Mouse (Mus musculus) forebrain, embryonic 15.5 days (tissue): ENCODE data around the gene Ctnnbl1. TPM values are rescaled to one million over a fixed set of nuclear protein-coding genes. Genes with fewer than 3 reads are reported as not detected.

Source experiments
- ATAC-seq: fragments of 200-750 bp; cut with Nextera tagmentation; replicated peaks from 2 replicates; pipeline ENCODE4 v1.8.0; 2017; ENCODE audit warnings: mild to moderate bottlenecking, moderate TSS enrichment, moderate library complexity
- H3K27ac ChIP-seq: fragments of 300-500 bp; sonication (generic); replicated peaks from 2 replicates; pipeline ENCODE4 v1.5.1; 2015; ENCODE audit warnings: mild to moderate bottlenecking, inconsistent platforms
- H3K27me3 ChIP-seq: fragments of 300-500 bp; sonication (generic); 2 replicates; pipeline ENCODE4 v1.6.1; 2015; ENCODE audit warnings: inconsistent platforms
- H3K36me3 ChIP-seq: fragments of 300-500 bp; sonication (generic); 2 replicates; pipeline ENCODE4 v1.6.1; 2015; ENCODE audit warnings: mild to moderate bottlenecking, inconsistent platforms
- H3K4me1 ChIP-seq: fragments of 300-500 bp; sonication (generic); 2 replicates; pipeline ENCODE4 v1.6.1; 2015; ENCODE audit warnings: inconsistent platforms
- H3K4me2 ChIP-seq: fragments of 300-500 bp; sonication (generic); replicated peaks from 2 replicates; pipeline ENCODE4 v1.6.1; 2015; ENCODE audit warnings: mild to moderate bottlenecking, inconsistent platforms
- H3K4me3 ChIP-seq: fragments of 300-500 bp; sonication (generic); 2 replicates; pipeline ENCODE4 v1.5.1; 2015; ENCODE audit warnings: mild to moderate bottlenecking, inconsistent platforms
- H3K9ac ChIP-seq: fragments of 300-500 bp; sonication (generic); replicated peaks from 2 replicates; pipeline ENCODE4 v1.6.1; 2015; ENCODE audit warnings: mild to moderate bottlenecking, inconsistent platforms
- H3K9me3 ChIP-seq: fragments of 300-500 bp; sonication (generic); 2 replicates; pipeline ENCODE4 v1.6.1; 2016; ENCODE audit warnings: inconsistent platforms
- WGBS: fragments of 180-500 bp; shearing (Covaris S2); methylation state at CpG from one replicate; pipeline ENCODE4 v1.1.7; 2015; ENCODE audit warnings: mixed read lengths; 5-methylcytosine and 5-hydroxymethylcytosine counted together
- polyA plus RNA-seq: library from polyadenylated mRNA; unstranded; fragments of >200 nt; fragmentation: Nextera tagmentation; extraction: Ambion mirVana; gene quantifications from 2 replicates; pipeline ENCODE4 v1.2.1, GENCODE M21; 2015

The Ctnnbl1 gene
- polyA plus RNA-seq, 1 experiment from 2014 or later: 81.1 TPM

GRCm38 (mm10) chr2:157801505-157802357 is 64.5 kb downstream of the Ctnnbl1 start:
- H3K27ac ChIP-seq: peak overlapping the region; percentile 93
- H3K9me3 ChIP-seq: no peaks in the 10 kb centered on the region
- H3K4me3 ChIP-seq: no peak overlapping the region
- H3K27me3 ChIP-seq: no peaks in the 10 kb centered on the region
- no peaks in the 10 kb centered on the region for H3K36me3 ChIP-seq
- 19% methylated on average over 8 of the region's 8 CpGs for WGBS
- peak overlapping the region; percentile 15 for H3K4me2 ChIP-seq
- peaks cover 45% of the 10 kb centered on the region for H3K4me1 ChIP-seq
- peak overlapping the region; percentile 4 for H3K9ac ChIP-seq
- peak; percentile 30; the same call in 1 of the 2 replicates for ATAC-seq

GRCm38 (mm10) chr2:157802666-157803065 is 65.5 kb downstream of the Ctnnbl1 start:
- 60% methylated on average over 5 of the region's 5 CpGs for WGBS
- Histone ChIP-seq H3K27ac (no peak overlapping the region), H3K9me3 (no peaks in the 10 kb centered on the region), H3K4me3 (no peak overlapping the region), H3K27me3 (no peaks in the 10 kb centered on the region), H3K4me1 (peaks cover 51% of the 10 kb centered on the region), H3K4me2 (no peak overlapping the region), H3K36me3 (no peaks in the 10 kb centered on the region), H3K9ac (no peak overlapping the region)
- no peak for ATAC-seq

- H3K9me3 ChIP-seq: no peaks in the 10 kb centered on the region
- H3K36me3 ChIP-seq: no peaks in the 10 kb centered on the region
- WGBS: 52% methylated on average over 3 of the region's 3 CpGs
- H3K4me1 ChIP-seq: peaks cover 60% of the 10 kb centered on the region
- no peak overlapping the region for H3K9ac ChIP-seq
- no peak overlapping the region for H3K4me2 ChIP-seq
- peak overlapping the region; percentile 43; the same call in 1 of the 2 replicates for H3K27ac ChIP-seq
- no peak for ATAC-seq
- H3K27me3 ChIP-seq: no peaks in the 10 kb centered on the region
- H3K4me3 ChIP-seq: no peak overlapping the region
These were observed 67.2 kb downstream of the Ctnnbl1 start for GRCm38 (mm10) chr2:157804388-157804787.

GRCm38 (mm10) chr2:157805091-157805490 is 67.9 kb downstream of the Ctnnbl1 start:
- no peak for ATAC-seq
- Histone ChIP-seq H3K4me1 (peaks cover 60% of the 10 kb centered on the region), H3K4me3 (no peak overlapping the region), H3K4me2 (no peak overlapping the region), H3K9ac (no peak overlapping the region), H3K27ac (no peak overlapping the region), H3K9me3 (no peaks in the 10 kb centered on the region), H3K36me3 (peaks cover 3% of the 10 kb centered on the region; the same call in 1 of the 2 replicates), H3K27me3 (no peaks in the 10 kb centered on the region)
- 51% methylated on average over 3 of the region's 3 CpGs for WGBS

GRCm38 (mm10) chr2:157807076-157807475 is 69.9 kb downstream of the Ctnnbl1 start:
- ATAC-seq: no peak
- H3K9ac ChIP-seq: no peak overlapping the region
- H3K27me3 ChIP-seq: no peaks in the 10 kb centered on the region
- no peaks in the 10 kb centered on the region for H3K9me3 ChIP-seq
- no peak overlapping the region for H3K4me3 ChIP-seq
- H3K4me2 ChIP-seq: no peak overlapping the region
- peaks cover 42% of the 10 kb centered on the region for H3K4me1 ChIP-seq
- H3K27ac ChIP-seq: no peak overlapping the region
- WGBS: 31% methylated on average over 4 of the region's 4 CpGs
- peaks cover 10% of the 10 kb centered on the region; the same call in 1 of the 2 replicates for H3K36me3 ChIP-seq

- Histone ChIP-seq H3K27me3 (no peaks in the 10 kb centered on the region), H3K27ac (no peak overlapping the region), H3K4me1 (peaks cover 34% of the 10 kb centered on the region), H3K9me3 (no peaks in the 10 kb centered on the region), H3K36me3 (peaks cover 15% of the 10 kb centered on the region; the same call in 1 of the 2 replicates), H3K4me2 (no peak overlapping the region), H3K4me3 (no peak overlapping the region), H3K9ac (no peak overlapping the region)
- no peak for ATAC-seq
- 43% methylated on average over 7 of the region's 7 CpGs for WGBS
These were observed 70.6 kb downstream of the Ctnnbl1 start for GRCm38 (mm10) chr2:157807621-157808367.

- ATAC-seq: no peak
- H3K9ac ChIP-seq: no peak overlapping the region
- H3K27me3 ChIP-seq: no peaks in the 10 kb centered on the region
- peaks cover 15% of the 10 kb centered on the region; the same call in 1 of the 2 replicates for H3K36me3 ChIP-seq
- H3K9me3 ChIP-seq: no peaks in the 10 kb centered on the region
- peaks cover 31% of the 10 kb centered on the region for H3K4me1 ChIP-seq
- 52% methylated on average over 7 of the region's 7 CpGs for WGBS
- no peak overlapping the region for H3K27ac ChIP-seq
- no peak overlapping the region for H3K4me2 ChIP-seq
- no peak overlapping the region for H3K4me3 ChIP-seq
These were observed 71.2 kb downstream of the Ctnnbl1 start for GRCm38 (mm10) chr2:157808368-157808923.

- WGBS: 87% methylated on average over 6 of the region's 6 CpGs
- H3K4me3 ChIP-seq: no peak overlapping the region
- H3K4me1 ChIP-seq: peaks cover 27% of the 10 kb centered on the region
- H3K27ac ChIP-seq: no peak overlapping the region
- H3K9ac ChIP-seq: no peak overlapping the region
- H3K36me3 ChIP-seq: peaks cover 15% of the 10 kb centered on the region; the same call in 1 of the 2 replicates
- no peak overlapping the region for H3K4me2 ChIP-seq
- no peaks in the 10 kb centered on the region for H3K9me3 ChIP-seq
- ATAC-seq: no peak
- no peaks in the 10 kb centered on the region for H3K27me3 ChIP-seq
These were observed 72.1 kb downstream of the Ctnnbl1 start for GRCm38 (mm10) chr2:157809341-157809740.

GRCm38 (mm10) chr2:157810749-157811148 is 73.5 kb downstream of the Ctnnbl1 start:
- H3K27ac ChIP-seq: no peak overlapping the region
- H3K36me3 ChIP-seq: peaks cover 15% of the 10 kb centered on the region; the same call in 1 of the 2 replicates
- no peak for ATAC-seq
- H3K9me3 ChIP-seq: no peaks in the 10 kb centered on the region
- H3K9ac ChIP-seq: no peak overlapping the region
- no peaks in the 10 kb centered on the region for H3K27me3 ChIP-seq
- no peak overlapping the region for H3K4me2 ChIP-seq
- WGBS: 88% methylated on average over 1 of the region's 1 CpGs
- H3K4me1 ChIP-seq: peaks cover 14% of the 10 kb centered on the region
- H3K4me3 ChIP-seq: no peak overlapping the region

GRCm38 (mm10) chr2:157813121-157813520 is 75.9 kb downstream of the Ctnnbl1 start:
- Histone ChIP-seq H3K4me1 (peaks cover 4% of the 10 kb centered on the region), H3K27me3 (no peaks in the 10 kb centered on the region), H3K9me3 (no peaks in the 10 kb centered on the region), H3K27ac (no peak overlapping the region), H3K36me3 (peaks cover 15% of the 10 kb centered on the region; the same call in 1 of the 2 replicates), H3K9ac (no peak overlapping the region), H3K4me3 (no peak overlapping the region), H3K4me2 (no peak overlapping the region)
- 95% methylated on average over 4 of the region's 4 CpGs for WGBS
- no peak for ATAC-seq

- H3K4me3 ChIP-seq: no peak overlapping the region
- H3K4me2 ChIP-seq: no peak overlapping the region
- no peaks in the 10 kb centered on the region for H3K27me3 ChIP-seq
- H3K4me1 ChIP-seq: peaks cover 8% of the 10 kb centered on the region; the same call in 1 of the 2 replicates
- H3K36me3 ChIP-seq: peaks cover 16% of the 10 kb centered on the region; the same call in 1 of the 2 replicates
- no peaks in the 10 kb centered on the region for H3K9me3 ChIP-seq
- no peak overlapping the region for H3K9ac ChIP-seq
- no peak for ATAC-seq
- no peak overlapping the region for H3K27ac ChIP-seq
- WGBS: 75% methylated on average over 11 of the region's 11 CpGs
These were observed 77.1 kb downstream of the Ctnnbl1 start for GRCm38 (mm10) chr2:157814116-157814964.
